Mouse (Mus musculus) bone marrow, adult 2 months (tissue): ENCODE results near the gene Iqcj.

Experiments used
- CTCF ChIP-seq: fragments of 200-500 bp; IDR thresholded peaks from 2 replicates; pipeline ENCODE4 v1.5.1; 2011; ENCODE audit warnings: low read length, control low read depth; ENCODE audit not compliant: control insufficient read depth, insufficient read depth
- POLR2A ChIP-seq: fragments of 200-500 bp; IDR thresholded peaks from 2 replicates; pipeline ENCODE4 v1.6.1; 2011; ENCODE audit warnings: low read depth, mild to moderate bottlenecking, control low read depth, low read length, borderline replicate concordance; ENCODE audit not compliant: control insufficient read depth

GRCm38 (mm10) chr3:67892768-67893167 is 748 bp downstream of the Iqcj start:
- TF ChIP-seq POLR2A (no peak), CTCF (no peak)
